Mouse (Mus musculus) limb, embryonic 14.5 days (tissue): ENCODE results near the gene Fam107b. TPM values are rescaled to one million over a fixed set of nuclear protein-coding genes. Genes with fewer than 3 reads are reported as not detected.
A peak's percentile ranks its signal among the peaks of the same experiment; 100 is the strongest.

ENCODE experiments used
- ATAC-seq: fragments of 200-750 bp; cut with Nextera tagmentation; 2 replicates; pipeline ENCODE4 v1.8.0; 2017; ENCODE audit warnings: low read depth, moderate number of reproducible peaks, moderate TSS enrichment; ENCODE audit not compliant: low FRiP score
- DNase-seq: peaks from one replicate; pipeline ENCODE4 v3.0.0-alpha.2; 2015; ENCODE audit warnings: low spot score
- H3K27ac ChIP-seq: fragments of 300-500 bp; sonication (generic); replicated peaks from 2 replicates; pipeline ENCODE4 v1.5.1; 2014; ENCODE audit warnings: low read depth, mild to moderate bottlenecking, low read length, moderate library complexity, mixed read lengths
- H3K27me3 ChIP-seq: fragments of 300-500 bp; sonication (generic); 2 replicates; pipeline ENCODE4 v1.6.1; 2014; ENCODE audit warnings: low read length, mixed read lengths; ENCODE audit not compliant: control insufficient read depth, insufficient read depth
- H3K36me3 ChIP-seq: fragments of 300-500 bp; sonication (generic); 2 replicates; pipeline ENCODE4 v1.6.1; 2014; ENCODE audit warnings: mild to moderate bottlenecking, low read length, moderate library complexity, mixed read lengths; ENCODE audit not compliant: control insufficient read depth, insufficient read depth
- H3K4me1 ChIP-seq: fragments of 300-500 bp; sonication (generic); 2 replicates; pipeline ENCODE4 v1.6.1; 2014; ENCODE audit warnings: antibody characterized with exemption, low read length, mixed read lengths; ENCODE audit not compliant: control insufficient read depth, insufficient read depth
- H3K4me2 ChIP-seq: fragments of 300-500 bp; sonication (generic); replicated peaks from 2 replicates; pipeline ENCODE4 v1.6.1; 2014; ENCODE audit warnings: low read depth, mild to moderate bottlenecking, low read length, moderate library complexity; ENCODE audit not compliant: severe bottlenecking
- H3K4me3 ChIP-seq: fragments of 300-500 bp; sonication (generic); replicated peaks from 2 replicates; pipeline ENCODE4 v1.5.1; 2014; ENCODE audit warnings: low read length
- H3K9ac ChIP-seq: fragments of 300-500 bp; sonication (generic); 2 replicates; pipeline ENCODE4 v1.6.1; 2014; ENCODE audit warnings: mild to moderate bottlenecking, low read depth, low read length, moderate library complexity; ENCODE audit not compliant: severe bottlenecking
- H3K9me3 ChIP-seq: fragments of 300-500 bp; sonication (generic); 2 replicates; pipeline ENCODE4 v1.6.1; 2016; ENCODE audit warnings: low read length; ENCODE audit not compliant: control insufficient read depth
- POLR2A ChIP-seq: fragments of 200-500 bp; IDR thresholded peaks from 2 replicates; pipeline ENCODE4 v1.8.0; 2012; ENCODE audit warnings: inconsistent platforms, mild to moderate bottlenecking, moderate library complexity, borderline replicate concordance; ENCODE audit not compliant: insufficient read depth, insufficient read length; ENCODE audit errors: extremely low read depth
- WGBS: fragments of 180-500 bp; shearing (Covaris S2); extraction: QIAGEN DNeasy Blood & Tissue Kit; methylation state at CpG from one replicate; pipeline ENCODE4 v1.1.7; 2014; 5-methylcytosine and 5-hydroxymethylcytosine counted together
- polyA plus RNA-seq, 2 experiments: library from polyadenylated mRNA; depleted of rRNA in 1 of 2; stranded (reverse) in 1 of 2; unstranded in 1 of 2; fragments of >200 nt; fragmentation: Nextera tagmentation in 1 of 2; extraction: Ambion mirVana in 1 of 2; gene quantifications; 2 replicates each; pipeline versions ENCODE4 v1.2.1 to v1.2.3; 2012 to 2014

The Fam107b gene
- polyA plus RNA-seq, 2 experiments, result 26.1 to 43.6 TPM

- ATAC-seq (no peak), DNase-seq (no peak)
- Histone ChIP-seq H3K9ac (no peak overlapping the region), H3K27ac (no peak overlapping the region), H3K27me3 (no peaks in the 10 kb centered on the region), H3K4me1 (no peaks in the 10 kb centered on the region), H3K4me2 (no peak overlapping the region), H3K9me3 (no peaks in the 10 kb centered on the region), H3K36me3 (no peaks in the 10 kb centered on the region), H3K4me3 (no peak overlapping the region)
- no peak for TF ChIP-seq POLR2A
Observed at GRCm38 (mm10) chr2:3787752-3788423, 217.6 kb downstream of the Fam107b start.

- H3K4me1 ChIP-seq, result no peaks in the 10 kb centered on the region
- TF ChIP-seq POLR2A, result no peak
- no peaks in the 10 kb centered on the region for H3K36me3 ChIP-seq
- WGBS, result 71% methylated on average over 3 of the region's 3 CpGs
- no peak for ATAC-seq
- H3K4me3 ChIP-seq, result no peak overlapping the region
- H3K27me3 ChIP-seq, result no peaks in the 10 kb centered on the region
- no peaks in the 10 kb centered on the region for H3K9me3 ChIP-seq
- H3K9ac ChIP-seq, result no peak overlapping the region
- no peak overlapping the region for H3K27ac ChIP-seq
- no peak overlapping the region for H3K4me2 ChIP-seq
- DNase-seq, result no peak
Observed at GRCm38 (mm10) chr2:3788424-3788786, 218.1 kb downstream of the Fam107b start.

GRCm38 (mm10) chr2:3796543-3796942, 226.3 kb downstream of the Fam107b start:
- Histone ChIP-seq H3K9ac (no peak overlapping the region), H3K36me3 (no peaks in the 10 kb centered on the region), H3K4me3 (no peak overlapping the region), H3K4me2 (no peak overlapping the region), H3K9me3 (no peaks in the 10 kb centered on the region), H3K27ac (no peak overlapping the region), H3K27me3 (no peaks in the 10 kb centered on the region), H3K4me1 (no peaks in the 10 kb centered on the region)
- DNase-seq, result no peak
- WGBS, result 71% methylated on average over 5 of the region's 5 CpGs
- no peak for TF ChIP-seq POLR2A
- no peak for ATAC-seq

- Histone ChIP-seq H3K4me2 (peak overlapping the region; percentile 36), H3K36me3 (no peaks in the 10 kb centered on the region), H3K27me3 (no peaks in the 10 kb centered on the region), H3K9ac (no peak overlapping the region), H3K4me3 (no peak overlapping the region), H3K4me1 (no peaks in the 10 kb centered on the region), H3K9me3 (no peaks in the 10 kb centered on the region), H3K27ac (no peak overlapping the region)
- DNase-seq, result peak; percentile 60
- WGBS, result 15% methylated on average over 18 of the region's 18 CpGs
- TF ChIP-seq POLR2A, result no peak
- peak; percentile 53; the same call in 1 of the 2 replicates for ATAC-seq
Observed at GRCm38 (mm10) chr2:3799767-3800554, 229.7 kb downstream of the Fam107b start.

GRCm38 (mm10) chr2:3800555-3800878, 230.2 kb downstream of the Fam107b start:
- Histone ChIP-seq H3K4me3 (no peak overlapping the region), H3K27ac (no peak overlapping the region), H3K27me3 (no peaks in the 10 kb centered on the region), H3K4me2 (no peak overlapping the region), H3K36me3 (no peaks in the 10 kb centered on the region), H3K9ac (no peak overlapping the region), H3K4me1 (no peaks in the 10 kb centered on the region), H3K9me3 (no peaks in the 10 kb centered on the region)
- ATAC-seq, result no peak
- WGBS, result 46% methylated on average over 5 of the region's 5 CpGs
- TF ChIP-seq POLR2A, result no peak
- no peak for DNase-seq
